Mouse (Mus musculus) lung, embryonic 15.5 days (tissue): ENCODE measurements at regions not wholly inside any gene's neighbourhood (a gene's known extent, or its start where the extent isn't known, plus 50 kb on each side); places are given as distances from the start of the nearest gene placed in this dataset.

ENCODE experiments used
- ATAC-seq: fragments of 200-750 bp; cut with Nextera tagmentation; 2 replicates; pipeline ENCODE4 v1.8.0; 2017; ENCODE audit warnings: moderate number of reproducible peaks, borderline replicate concordance; ENCODE audit not compliant: low FRiP score, low TSS enrichment; ENCODE audit errors: extremely low read depth
- H3K27ac ChIP-seq: fragments of 300-500 bp; sonication (generic); 2 replicates; pipeline ENCODE4 v1.5.1; 2015; ENCODE audit warnings: moderate library complexity, mild to moderate bottlenecking, inconsistent platforms
- H3K27me3 ChIP-seq: fragments of 300-500 bp; sonication (generic); 2 replicates; pipeline ENCODE4 v1.6.1; 2015; ENCODE audit warnings: inconsistent platforms
- H3K36me3 ChIP-seq: fragments of 300-500 bp; sonication (generic); 2 replicates; pipeline ENCODE4 v1.6.1; 2015; ENCODE audit warnings: inconsistent platforms
- H3K4me1 ChIP-seq: fragments of 300-500 bp; sonication (generic); 2 replicates; pipeline ENCODE4 v1.6.1; 2015; ENCODE audit warnings: inconsistent platforms
- H3K4me2 ChIP-seq: fragments of 300-500 bp; sonication (generic); 2 replicates; pipeline ENCODE4 v1.6.1; 2015; ENCODE audit warnings: inconsistent platforms, mild to moderate bottlenecking, moderate library complexity
- H3K4me3 ChIP-seq: fragments of 300-500 bp; sonication (generic); 2 replicates; pipeline ENCODE4 v1.5.1; 2015; ENCODE audit warnings: mild to moderate bottlenecking, inconsistent platforms
- H3K9ac ChIP-seq: fragments of 300-500 bp; sonication (generic); 2 replicates; pipeline ENCODE4 v1.6.1; 2015; ENCODE audit warnings: inconsistent platforms
- H3K9me3 ChIP-seq: fragments of 300-500 bp; sonication (generic); 2 replicates; pipeline ENCODE4 v1.6.1; 2016; ENCODE audit warnings: inconsistent platforms
- WGBS: fragments of 180-500 bp; shearing (Covaris S2); methylation state at CpG from one replicate; pipeline ENCODE4 v1.1.7; 2015; 5-methylcytosine and 5-hydroxymethylcytosine counted together

GRCm38 (mm10) chr9:41483218-41483617 lies 321.7 kb upstream of the Ubash3b start:
- H3K36me3 ChIP-seq, result no peaks in the 10 kb centered on the region
- no peaks in the 10 kb centered on the region for H3K4me1 ChIP-seq
- no peaks in the 10 kb centered on the region for H3K9me3 ChIP-seq
- H3K9ac ChIP-seq, result no peak overlapping the region
- H3K4me2 ChIP-seq, result no peak overlapping the region
- ATAC-seq, result no peak
- WGBS, result 90% methylated on average over 3 of the region's 3 CpGs
- H3K27me3 ChIP-seq, result no peaks in the 10 kb centered on the region
- no peak overlapping the region for H3K4me3 ChIP-seq
- no peak overlapping the region for H3K27ac ChIP-seq

GRCm38 (mm10) chr9:41481611-41482266 lies 320.2 kb upstream of the Ubash3b start:
- H3K4me2 ChIP-seq, result no peak overlapping the region
- no peaks in the 10 kb centered on the region for H3K27me3 ChIP-seq
- no peak overlapping the region for H3K9ac ChIP-seq
- ATAC-seq, result no peak
- no peaks in the 10 kb centered on the region for H3K4me1 ChIP-seq
- no peaks in the 10 kb centered on the region for H3K36me3 ChIP-seq
- no peak overlapping the region for H3K4me3 ChIP-seq
- no peak overlapping the region for H3K27ac ChIP-seq
- no peaks in the 10 kb centered on the region for H3K9me3 ChIP-seq
- WGBS, result 89% methylated on average over 6 of the region's 6 CpGs

- 72% methylated on average over 13 of the region's 13 CpGs for WGBS
These were observed 318.6 kb upstream of the Ubash3b start for GRCm38 (mm10) chr9:41479854-41480749.

GRCm38 (mm10) chr9:41479085-41479484 lies 317.6 kb upstream of the Ubash3b start:
- no peak overlapping the region for H3K9ac ChIP-seq
- peaks cover 4% of the 10 kb centered on the region; the same call in 1 of the 2 replicates for H3K4me1 ChIP-seq
- no peaks in the 10 kb centered on the region for H3K9me3 ChIP-seq
- no peak overlapping the region for H3K27ac ChIP-seq
- ATAC-seq, result no peak
- no peaks in the 10 kb centered on the region for H3K27me3 ChIP-seq
- WGBS, result 92% methylated on average over 5 of the region's 5 CpGs
- no peaks in the 10 kb centered on the region for H3K36me3 ChIP-seq
- H3K4me2 ChIP-seq, result no peak overlapping the region
- no peak overlapping the region for H3K4me3 ChIP-seq

More at GRCm38 (mm10) chr9:41479854-41480749, 318.6 kb upstream of the Ubash3b start:
- Histone ChIP-seq H3K4me3 (no peak overlapping the region), H3K36me3 (no peaks in the 10 kb centered on the region), H3K4me1 (no peaks in the 10 kb centered on the region), H3K4me2 (no peak overlapping the region), H3K9ac (no peak overlapping the region), H3K27ac (no peak overlapping the region), H3K27me3 (no peaks in the 10 kb centered on the region), H3K9me3 (no peaks in the 10 kb centered on the region)
- no peak for ATAC-seq

GRCm38 (mm10) chr9:41478106-41478848 lies 316.8 kb upstream of the Ubash3b start:
- no peaks in the 10 kb centered on the region for H3K36me3 ChIP-seq
- peaks cover 4% of the 10 kb centered on the region; the same call in 1 of the 2 replicates for H3K4me1 ChIP-seq
- ATAC-seq, result no peak
- no peaks in the 10 kb centered on the region for H3K9me3 ChIP-seq
- H3K27ac ChIP-seq, result no peak overlapping the region
- no peaks in the 10 kb centered on the region for H3K27me3 ChIP-seq
- no peak overlapping the region for H3K9ac ChIP-seq
- 76% methylated on average over 7 of the region's 7 CpGs for WGBS
- H3K4me2 ChIP-seq, result no peak overlapping the region
- no peak overlapping the region for H3K4me3 ChIP-seq

- no peak overlapping the region for H3K9ac ChIP-seq
- no peak overlapping the region for H3K27ac ChIP-seq
- H3K4me2 ChIP-seq, result peak overlapping the region; percentile 30; the same call in 1 of the 2 replicates
These were observed 313.8 kb upstream of the Ubash3b start for GRCm38 (mm10) chr9:41475326-41475725.

GRCm38 (mm10) chr9:41474945-41475297 lies 313.4 kb upstream of the Ubash3b start:
- H3K36me3 ChIP-seq, result no peaks in the 10 kb centered on the region
- no peaks in the 10 kb centered on the region for H3K9me3 ChIP-seq
- no peak overlapping the region for H3K27ac ChIP-seq
- peak; percentile 31; the same call in 1 of the 2 replicates for ATAC-seq
- H3K4me3 ChIP-seq, result no peak overlapping the region
- peak overlapping the region; percentile 30; the same call in 1 of the 2 replicates for H3K4me2 ChIP-seq
- 60% methylated on average over 6 of the region's 6 CpGs for WGBS
- H3K4me1 ChIP-seq, result peaks cover 4% of the 10 kb centered on the region; the same call in 1 of the 2 replicates
- no peak overlapping the region for H3K9ac ChIP-seq
- no peaks in the 10 kb centered on the region for H3K27me3 ChIP-seq

More at GRCm38 (mm10) chr9:41475326-41475725, 313.8 kb upstream of the Ubash3b start:
- no peak overlapping the region for H3K4me3 ChIP-seq
- ATAC-seq, result no peak
- no peaks in the 10 kb centered on the region for H3K36me3 ChIP-seq
- WGBS, result 52% methylated on average over 8 of the region's 8 CpGs
- H3K4me1 ChIP-seq, result peaks cover 4% of the 10 kb centered on the region; the same call in 1 of the 2 replicates
- H3K9me3 ChIP-seq, result no peaks in the 10 kb centered on the region
- H3K27me3 ChIP-seq, result no peaks in the 10 kb centered on the region

- Histone ChIP-seq H3K27me3 (no peaks in the 10 kb centered on the region), H3K9ac (no peak overlapping the region), H3K36me3 (no peaks in the 10 kb centered on the region), H3K4me3 (no peak overlapping the region), H3K27ac (no peak overlapping the region), H3K4me1 (peaks cover 4% of the 10 kb centered on the region; the same call in 1 of the 2 replicates), H3K4me2 (peak overlapping the region; percentile 30; the same call in 1 of the 2 replicates), H3K9me3 (no peaks in the 10 kb centered on the region)
- WGBS, result 37% methylated on average over 11 of the region's 11 CpGs
- peak; percentile 81 for ATAC-seq
These were observed 312.9 kb upstream of the Ubash3b start for GRCm38 (mm10) chr9:41474244-41474944.

- no peak overlapping the region for H3K4me2 ChIP-seq
- H3K9me3 ChIP-seq, result no peaks in the 10 kb centered on the region
- no peak overlapping the region for H3K27ac ChIP-seq
- H3K27me3 ChIP-seq, result no peaks in the 10 kb centered on the region
- no peak overlapping the region for H3K9ac ChIP-seq
- no peak overlapping the region for H3K4me3 ChIP-seq
- 81% methylated on average over 5 of the region's 5 CpGs for WGBS
- no peak for ATAC-seq
- H3K4me1 ChIP-seq, result peaks cover 4% of the 10 kb centered on the region; the same call in 1 of the 2 replicates
- H3K36me3 ChIP-seq, result no peaks in the 10 kb centered on the region
These were observed 312.0 kb upstream of the Ubash3b start for GRCm38 (mm10) chr9:41473506-41473905.

- H3K27me3 ChIP-seq, result no peaks in the 10 kb centered on the region
- no peak overlapping the region for H3K4me3 ChIP-seq
- no peak for ATAC-seq
- WGBS, result 90% methylated on average over 3 of the region's 3 CpGs
- H3K4me1 ChIP-seq, result peaks cover 4% of the 10 kb centered on the region; the same call in 1 of the 2 replicates
- no peaks in the 10 kb centered on the region for H3K9me3 ChIP-seq
- H3K4me2 ChIP-seq, result no peak overlapping the region
- no peak overlapping the region for H3K9ac ChIP-seq
- H3K27ac ChIP-seq, result no peak overlapping the region
- H3K36me3 ChIP-seq, result no peaks in the 10 kb centered on the region
These were observed 309.8 kb upstream of the Ubash3b start for GRCm38 (mm10) chr9:41471345-41471744.

GRCm38 (mm10) chr9:41470010-41470409 lies 308.5 kb upstream of the Ubash3b start:
- peaks cover 3% of the 10 kb centered on the region; the same call in 1 of the 2 replicates for H3K4me1 ChIP-seq
- H3K9me3 ChIP-seq, result no peaks in the 10 kb centered on the region
- 31% methylated on average over 6 of the region's 6 CpGs for WGBS
- no peak overlapping the region for H3K4me2 ChIP-seq
- H3K4me3 ChIP-seq, result no peak overlapping the region
- no peak overlapping the region for H3K9ac ChIP-seq
- no peaks in the 10 kb centered on the region for H3K27me3 ChIP-seq
- no peak overlapping the region for H3K27ac ChIP-seq
- ATAC-seq, result no peak
- H3K36me3 ChIP-seq, result no peaks in the 10 kb centered on the region
